Mouse (Mus musculus) lung, postnatal 0 days (tissue): ENCODE results near the gene A030003K21Rik. TPM values are rescaled to one million over a fixed set of nuclear protein-coding genes. Genes with fewer than 3 reads are reported as not detected.
"Not testable (repeated sequence)": the region's sequence is repeated elsewhere in the genome, so short reads cannot be mapped to it uniquely, and the experiment has no call there.

Source experiments
- ATAC-seq: fragments of 200-750 bp; cut with Nextera tagmentation; 2 replicates; pipeline ENCODE4 v1.8.0; 2017; ENCODE audit warnings: moderate library complexity
- DNase-seq: peaks from one replicate; pipeline ENCODE4 v3.0.0-alpha.2; 2016; ENCODE audit warnings: low spot score
- H3K27ac ChIP-seq: fragments of 300-500 bp; sonication (generic); 2 replicates; pipeline ENCODE4 v1.5.1; 2014; ENCODE audit warnings: antibody characterized with exemption, mild to moderate bottlenecking, low read length, mixed read lengths
- H3K27me3 ChIP-seq: fragments of 300-500 bp; sonication (generic); replicated peaks from 2 replicates; pipeline ENCODE4 v1.6.1; 2014; ENCODE audit warnings: low read length, mixed read lengths; ENCODE audit not compliant: insufficient read depth
- H3K36me3 ChIP-seq: fragments of 300-500 bp; sonication (generic); 2 replicates; pipeline ENCODE4 v1.6.1; 2014; ENCODE audit warnings: low read length, mixed read lengths; ENCODE audit not compliant: insufficient read depth
- H3K4me1 ChIP-seq: fragments of 300-500 bp; sonication (generic); 2 replicates; pipeline ENCODE4 v1.6.1; 2014; ENCODE audit warnings: antibody characterized with exemption, low read depth, low read length, mixed read lengths; ENCODE audit not compliant: insufficient read depth
- H3K4me2 ChIP-seq: fragments of 300-500 bp; sonication (generic); replicated peaks from 2 replicates; pipeline ENCODE4 v1.6.1; 2014; ENCODE audit warnings: low read depth, mild to moderate bottlenecking, low read length, moderate library complexity, mixed read lengths
- H3K4me3 ChIP-seq: fragments of 300-500 bp; sonication (generic); 2 replicates; pipeline ENCODE4 v1.5.1; 2014; ENCODE audit warnings: low read depth, low read length
- H3K9ac ChIP-seq: fragments of 300-500 bp; sonication (generic); replicated peaks from 2 replicates; pipeline ENCODE4 v1.6.1; 2014; ENCODE audit warnings: low read depth, mild to moderate bottlenecking
- H3K9me3 ChIP-seq: fragments of 300-500 bp; sonication (generic); 2 replicates; pipeline ENCODE4 v1.6.1; 2016; ENCODE audit warnings: low read length, mixed read lengths
- CTCF ChIP-seq: IDR thresholded peaks from 2 replicates; pipeline ENCODE4 v1.5.1; 2016; ENCODE audit warnings: antibody characterized with exemption, mild to moderate bottlenecking
- EP300 ChIP-seq: IDR thresholded peaks from 2 replicates; pipeline ENCODE4 v1.6.1; 2016; ENCODE audit warnings: antibody characterized with exemption, mild to moderate bottlenecking, control low read depth
- WGBS: fragments of 180-500 bp; shearing (Covaris S2); extraction: QIAGEN DNeasy Blood & Tissue Kit; methylation state at CpG from one replicate; pipeline ENCODE4 v1.1.7; 2014; 5-methylcytosine and 5-hydroxymethylcytosine counted together
- polyA plus RNA-seq: library from polyadenylated mRNA; unstranded; fragments of >200 nt; fragmentation: Nextera tagmentation; extraction: Ambion mirVana; gene quantifications from 2 replicates; pipeline ENCODE4 v1.2.1, GENCODE M21; 2015

Gene A030003K21Rik
- polyA plus RNA-seq, 1 experiment from 2014 or later = not detected

DNA sequence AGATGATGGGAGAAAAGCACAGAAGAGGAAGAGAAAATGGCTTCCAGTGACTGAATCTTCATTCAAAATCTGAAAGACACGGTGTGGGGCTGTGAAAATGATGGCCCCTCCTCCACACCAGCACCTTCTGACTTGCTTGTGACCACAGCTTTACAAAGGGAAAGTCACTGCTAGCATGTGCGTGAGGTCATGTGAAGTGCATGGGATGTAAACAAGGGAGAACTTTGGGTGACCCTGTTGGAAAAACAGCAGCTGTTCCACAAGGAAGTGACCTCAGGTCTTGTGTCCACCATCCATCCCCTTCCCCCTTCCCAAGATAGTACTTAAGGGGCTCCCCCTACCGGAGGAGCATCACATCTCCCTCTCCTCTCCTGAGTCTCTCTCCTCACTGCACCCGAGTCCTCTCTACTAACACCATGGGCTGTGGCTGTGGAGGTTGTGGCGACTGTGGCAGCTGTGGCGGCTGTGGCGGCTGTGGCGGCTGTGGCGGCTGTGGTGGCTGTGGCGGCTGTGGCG is 16.7 kb upstream of the A030003K21Rik start, which contains the start of gene Gm47955:
Gm47955 (plus strand) TSS at position 417 of the 516 bp plus-strand sequence.
- Histone ChIP-seq H3K36me3 (no peaks in the 10 kb centered on the region), H3K4me3 (no peak within 1 kb of the TSS), H3K27ac (no peak within 1 kb of the TSS), H3K4me1 (no peaks in the 10 kb centered on the region), H3K9ac (no peak within 1 kb of the TSS), H3K27me3 (no peaks in the 10 kb centered on the region), H3K4me2 (no peak within 1 kb of the TSS), H3K9me3 (no peaks in the 10 kb centered on the region)
- ATAC-seq (no peak), DNase-seq (no peak)
- WGBS = 77% methylated on average over 10 of the region's 11 CpGs
- TF ChIP-seq CTCF (no peak), EP300 (no peak)

DNA sequence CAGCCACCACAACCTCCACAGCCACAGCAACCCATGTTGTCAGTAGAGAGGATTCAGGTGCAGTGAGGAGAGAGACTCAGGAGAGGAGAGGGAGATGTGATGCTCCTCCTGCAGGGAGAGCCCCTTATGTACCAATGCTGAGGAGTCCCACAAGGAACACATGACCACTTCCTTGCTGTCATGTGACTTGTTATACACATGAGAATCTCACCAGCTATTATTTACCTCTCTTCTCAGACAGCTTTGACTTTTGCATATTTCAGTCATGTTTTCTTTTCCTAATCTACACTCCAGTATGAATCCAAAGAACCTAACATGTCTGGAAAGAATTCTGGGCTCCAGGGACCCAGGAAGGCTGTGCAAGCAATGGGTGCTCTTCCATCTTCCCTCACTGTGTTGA is 12.7 kb upstream of the A030003K21Rik start, which contains the start of gene Gm7544:
Gm7544 (minus strand) TSS at position 101 of the 400 bp plus-strand sequence.
- H3K4me2 ChIP-seq, H3K4me1 ChIP-seq, H3K9me3 ChIP-seq, ATAC-seq, DNase-seq, H3K27ac ChIP-seq, H3K9ac ChIP-seq, H3K27me3 ChIP-seq, H3K36me3 ChIP-seq, H3K4me3 ChIP-seq: not testable (repeated sequence)

DNA sequence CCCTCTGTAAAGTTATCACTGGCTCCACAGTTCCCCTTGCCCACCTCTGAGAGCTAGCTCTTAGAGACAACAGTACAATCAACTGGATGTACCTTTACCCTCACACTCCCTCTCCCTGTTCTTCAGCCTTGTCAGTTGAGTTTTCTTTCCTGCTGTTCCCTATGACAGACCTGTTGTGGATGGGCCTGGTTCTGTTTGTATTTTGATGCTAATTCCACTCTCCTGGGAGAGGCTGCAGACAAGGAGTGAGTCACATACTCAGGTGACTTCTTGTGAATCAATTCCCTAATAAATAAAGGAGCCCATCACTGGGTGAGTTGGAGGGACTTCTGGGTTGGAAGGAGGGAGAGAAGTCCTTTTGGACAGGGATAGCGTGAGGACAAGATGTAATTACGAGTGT is 5.4 kb upstream of the A030003K21Rik start:
- no peak overlapping the region for H3K27ac ChIP-seq
- TF ChIP-seq EP300 = no peak
- no peak for TF ChIP-seq CTCF
- no peak overlapping the region for H3K4me2 ChIP-seq
- ATAC-seq (no peak), DNase-seq (no peak)
- no peaks in the 10 kb centered on the region for H3K9me3 ChIP-seq
- 79% methylated on average over 2 of the region's 2 CpGs for WGBS
- H3K4me1 ChIP-seq = no peaks in the 10 kb centered on the region
- H3K27me3 ChIP-seq = no peaks in the 10 kb centered on the region
- H3K9ac ChIP-seq = no peak overlapping the region
- H3K4me3 ChIP-seq = no peak overlapping the region
- H3K36me3 ChIP-seq = no peaks in the 10 kb centered on the region

DNA sequence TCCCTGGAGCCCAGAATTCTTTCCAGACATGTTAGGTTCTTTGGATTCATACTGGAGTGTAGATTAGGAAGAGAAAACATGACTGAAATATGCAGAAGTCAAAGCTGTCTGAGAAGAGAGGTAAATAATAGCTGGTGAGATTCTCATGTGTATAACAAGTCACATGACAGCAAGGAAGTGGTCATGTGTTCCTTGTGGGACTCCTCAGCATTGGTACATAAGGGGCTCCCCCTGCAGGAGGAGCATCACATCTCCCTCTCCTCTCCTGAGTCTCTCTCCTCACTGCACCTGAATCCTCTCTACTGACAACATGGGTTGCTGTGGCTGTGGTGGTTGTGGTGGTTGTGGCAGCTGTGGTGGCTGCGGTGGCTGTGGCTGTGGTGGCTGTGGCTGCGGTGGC is 2.8 kb upstream of the A030003K21Rik start:
- 100% methylated on average over 2 of the region's 2 CpGs for WGBS

DNA sequence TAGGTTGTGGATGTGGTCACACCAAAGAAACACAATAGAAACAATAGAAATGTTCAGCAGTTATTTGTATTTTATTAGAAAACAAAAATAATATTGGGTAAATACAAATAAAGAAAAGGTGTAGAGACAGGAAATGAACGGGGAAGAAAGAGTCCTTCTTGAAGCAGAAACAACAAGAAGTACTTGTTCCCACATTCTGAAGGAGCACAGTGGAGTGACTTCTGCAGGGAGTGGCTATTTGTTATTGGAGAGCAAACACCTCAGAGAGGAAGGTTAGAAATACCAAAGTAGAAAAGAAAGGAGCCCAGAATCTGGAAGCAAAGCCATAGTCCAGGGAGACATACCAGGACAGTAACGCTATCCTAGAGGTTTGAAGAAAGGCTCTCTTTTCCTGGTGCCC is 683 bp downstream of the A030003K21Rik start:
- peak; percentile 73 for TF ChIP-seq EP300
- not testable (repeated sequence) for H3K27ac ChIP-seq, H3K27me3 ChIP-seq, H3K4me2 ChIP-seq, H3K9me3 ChIP-seq, H3K36me3 ChIP-seq, H3K9ac ChIP-seq, H3K4me1 ChIP-seq, H3K4me3 ChIP-seq
- 34% methylated on average over 1 of the region's 2 CpGs for WGBS
- ATAC-seq (peak; percentile 90), DNase-seq (peak; percentile 77)

More for the DNA sequence above, 2.8 kb upstream of the A030003K21Rik start:
- H3K27ac ChIP-seq, H3K4me2 ChIP-seq, H3K27me3 ChIP-seq, DNase-seq, H3K4me1 ChIP-seq, H3K9ac ChIP-seq, H3K9me3 ChIP-seq, H3K4me3 ChIP-seq, H3K36me3 ChIP-seq, ATAC-seq: not testable (repeated sequence)
- 0 out of 2 replicates have a peak, but pooled peaks have one; percentile 5 for TF ChIP-seq CTCF

DNA sequence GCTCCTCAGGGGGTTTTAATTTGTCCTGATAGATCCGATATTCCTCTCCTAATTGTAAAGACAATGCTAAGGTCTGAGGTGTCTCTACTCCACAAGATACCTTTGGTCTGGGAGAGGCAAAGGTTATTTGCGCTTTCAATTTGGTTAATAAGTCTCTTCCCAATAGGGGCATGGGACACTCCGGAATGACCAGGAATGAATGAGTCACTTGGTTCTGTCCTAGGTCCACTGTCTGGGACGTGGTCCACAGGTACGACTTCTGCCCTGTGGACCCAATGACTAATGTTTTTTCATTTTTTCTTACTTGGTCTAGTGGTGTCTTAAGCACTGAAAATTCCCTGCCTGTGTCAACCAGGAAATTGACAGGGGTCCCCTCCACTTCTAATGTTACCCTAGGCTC is 4.5 kb downstream of the A030003K21Rik start:
- Histone ChIP-seq H3K27me3 (no peaks in the 10 kb centered on the region), H3K9me3 (no peaks in the 10 kb centered on the region), H3K9ac (no peak overlapping the region), H3K27ac (no peak overlapping the region), H3K4me3 (no peak overlapping the region), H3K36me3 (no peaks in the 10 kb centered on the region), H3K4me2 (no peak overlapping the region), H3K4me1 (no peaks in the 10 kb centered on the region)
- no peak for ATAC-seq
- 92% methylated on average over 5 of the region's 5 CpGs for WGBS
- no peak for TF ChIP-seq EP300
- no peak for TF ChIP-seq CTCF
- no peak for DNase-seq

DNA sequence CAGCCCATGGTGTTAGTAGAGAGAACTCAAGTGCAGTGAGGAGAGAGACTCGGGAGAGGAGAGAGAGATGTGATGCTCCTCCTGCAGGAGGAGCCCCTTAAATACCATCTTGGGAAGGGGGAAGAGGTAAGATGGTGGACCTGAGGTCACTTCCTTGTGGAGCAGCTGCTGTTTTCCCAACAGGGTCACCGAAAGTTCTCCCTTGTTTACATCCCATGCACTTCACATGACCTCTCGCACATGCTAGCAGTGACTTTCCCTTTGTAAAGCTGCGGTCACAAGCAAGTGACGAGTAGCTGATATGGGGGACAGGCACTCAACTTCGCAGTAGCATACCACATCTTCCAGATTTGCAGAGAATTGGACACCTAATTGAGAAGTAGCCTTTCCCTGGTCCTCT is 11.9 kb downstream of the A030003K21Rik start, which contains the start of gene Gm6217:
Gm6217 (minus strand) TSS at position 74 of the 400 bp plus-strand sequence.
- not testable (repeated sequence) for H3K9ac ChIP-seq, H3K4me3 ChIP-seq, H3K27ac ChIP-seq, H3K36me3 ChIP-seq, H3K27me3 ChIP-seq, H3K4me1 ChIP-seq, DNase-seq, H3K9me3 ChIP-seq, H3K4me2 ChIP-seq
- peak; percentile 53; the same call in 1 of the 2 replicates for ATAC-seq
- no CpG with 5 or more reads among the region's 6 CpGs for WGBS

DNA sequence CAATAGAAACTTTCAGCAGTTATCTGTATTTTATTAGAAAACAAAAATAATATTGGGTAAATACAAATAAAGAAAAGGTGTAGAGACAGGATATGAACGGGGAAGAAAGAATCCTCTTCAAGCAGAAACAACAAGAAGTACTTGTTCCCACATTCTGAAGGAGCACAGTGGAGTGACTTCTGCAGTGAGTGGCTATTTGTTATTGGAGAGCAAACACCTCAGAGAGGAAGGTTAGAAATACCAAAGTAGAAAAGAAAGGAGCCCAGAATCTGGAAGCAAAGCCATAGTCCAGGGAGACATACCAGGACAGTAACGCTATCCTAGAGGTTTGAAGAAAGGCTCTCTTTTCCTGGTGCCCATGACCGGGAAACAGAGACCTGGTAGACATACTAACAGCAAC is 12.6 kb downstream of the A030003K21Rik start:
- not testable (repeated sequence) for H3K27me3 ChIP-seq, H3K9ac ChIP-seq, H3K4me1 ChIP-seq, H3K4me2 ChIP-seq, H3K36me3 ChIP-seq, H3K4me3 ChIP-seq, DNase-seq, H3K27ac ChIP-seq, H3K9me3 ChIP-seq
- ATAC-seq = peak; percentile 68
- 59% methylated on average over 1 of the region's 3 CpGs for WGBS
